Mouse (Mus musculus): Measurements from ENCODE around the gene Rin1.
"Not testable (repeated sequence)": the region's sequence is repeated elsewhere in the genome, so short reads cannot be mapped to it uniquely, and the experiment has no call there.

Rin1 gene

GRCm38 (mm10) chr19:5050047-5050905 is at the start of gene Rin1:
Gene Rin1, plus strand, starts transcription at chr19:5050481.
- DNase-seq (ENCODE audit: low read depth, low spot score) = peak; percentile 97

- DNase-seq (ENCODE audit: low read depth, low spot score) = peak; percentile 98
Measured at GRCm38 (mm10) chr19:5001666-5002406, 48.4 kb upstream of the Rin1 start.

GRCm38 (mm10) chr19:5003644-5004043 is 46.6 kb upstream of the Rin1 start:
- DNase-seq (ENCODE audit: low read depth, low spot score) = not testable (repeated sequence)

- DNase-seq (ENCODE audit: low read depth, low spot score) = no peak
Measured at GRCm38 (mm10) chr19:5004925-5005324, 45.4 kb upstream of the Rin1 start.

GRCm38 (mm10) chr19:5013138-5013537 is 37.1 kb upstream of the Rin1 start:
- DNase-seq (ENCODE audit: low read depth, low spot score) = no peak

GRCm38 (mm10) chr19:5014961-5015398 is 35.3 kb upstream of the Rin1 start:
- DNase-seq (ENCODE audit: low read depth, low spot score) = no peak

- no peak for DNase-seq (ENCODE audit: low read depth, low spot score)
Measured at GRCm38 (mm10) chr19:5016221-5016742, 34.0 kb upstream of the Rin1 start.

GRCm38 (mm10) chr19:5016782-5017181 is 33.5 kb upstream of the Rin1 start:
- DNase-seq (ENCODE audit: low read depth, low spot score) = no peak

- DNase-seq (ENCODE audit: low read depth, low spot score) = no peak
Measured at GRCm38 (mm10) chr19:5017611-5018010, 32.7 kb upstream of the Rin1 start.

GRCm38 (mm10) chr19:5018191-5018590 is 32.1 kb upstream of the Rin1 start:
- no peak for DNase-seq (ENCODE audit: low read depth, low spot score)

- no peak for DNase-seq (ENCODE audit: low read depth, low spot score)
Measured at GRCm38 (mm10) chr19:5021416-5021815, 28.9 kb upstream of the Rin1 start.

GRCm38 (mm10) chr19:5023621-5024479 is 26.4 kb upstream of the Rin1 start, which contains the start of gene Slc29a2:
Gene Slc29a2, plus strand, starts transcription at chr19:5023860.
- DNase-seq (ENCODE audit: low read depth, low spot score) = peak; percentile 85

- no peak for DNase-seq (ENCODE audit: low read depth, low spot score)
Measured at GRCm38 (mm10) chr19:5026111-5026510, 24.2 kb upstream of the Rin1 start.

GRCm38 (mm10) chr19:5032686-5033085 is 17.6 kb upstream of the Rin1 start:
- DNase-seq (ENCODE audit: low read depth, low spot score) = no peak

GRCm38 (mm10) chr19:5036577-5036976 is 13.7 kb upstream of the Rin1 start:
- no peak for DNase-seq (ENCODE audit: low read depth, low spot score)

GRCm38 (mm10) chr19:5037678-5038571 is 12.4 kb upstream of the Rin1 start:
- DNase-seq (ENCODE audit: low read depth, low spot score) = peak; percentile 77

GRCm38 (mm10) chr19:5038709-5039156 is 11.5 kb upstream of the Rin1 start, which contains the start of the genes B4gat1 and AC124502.3:
Gene B4gat1, plus strand, starts transcription at chr19:5038826.
Gene AC124502.3, plus strand, starts transcription at chr19:5038891.
- DNase-seq (ENCODE audit: low read depth, low spot score) = peak; percentile 86

- DNase-seq (ENCODE audit: low read depth, low spot score) = no peak
Measured at GRCm38 (mm10) chr19:5039301-5040114, 10.8 kb upstream of the Rin1 start.

GRCm38 (mm10) chr19:5040862-5041523 is 9.3 kb upstream of the Rin1 start, which contains the start of gene Brms1:
Gene Brms1, plus strand, starts transcription at chr19:5041354.
- DNase-seq (ENCODE audit: low read depth, low spot score) = peak; percentile 93
